Comparison of ENCODE assay signal across 13 mouse cellular contexts in genomic region chr3:145583522-145584200, GRCm38 (mm10). TPM values are rescaled to one million over a fixed set of nuclear protein-coding genes. Genes with fewer than 3 reads are reported as not detected.
DNase-seq lines count a peak whose midpoint lies in the region; ATAC-seq and TF ChIP-seq lines count a peak whose summit lies in the region.
"Had no signal": no experiment of that assay in that cellular context is flagged by ENCODE, and none has a peak within 500 bp of the region (broad histone marks: within the 10 kb centered on the region; RNA-seq: fewer than 3 reads in every experiment).

No protein-coding gene starts in this region.

- no peak for TF ChIP-seq POLR2A in heart, adult 2 months (IDR thresholded peaks at IDR 0.05; ENCODE audit: insufficient read depth, low read depth, low read length)

- H3K4me1 ChIP-seq in heart, adult 2 months (ENCODE audit: control insufficient read depth, insufficient read depth, low read length): no peaks in the 10 kb centered on the region
- no peaks in the 10 kb centered on the region for H3K4me1 ChIP-seq in heart, embryonic 11.5 days (ENCODE audit: control insufficient read depth, insufficient read depth, low read length)
- no peaks in the 10 kb centered on the region for H3K4me1 ChIP-seq in lung, embryonic 14.5 days (ENCODE audit: insufficient read depth)
- no peaks in the 10 kb centered on the region for H3K4me1 ChIP-seq in embryonic facial prominence, embryonic 14.5 days (ENCODE audit: control insufficient read depth, insufficient read depth, low read length)
- H3K4me1 ChIP-seq: heart, embryonic 15.5 days had no signal

- H3K4me3 ChIP-seq in heart, adult 2 months: no peak overlapping the region
- no peak overlapping the region for H3K4me3 ChIP-seq in heart, embryonic 11.5 days (ENCODE audit: low read depth, low read length)
- H3K4me3 ChIP-seq in lung, embryonic 14.5 days (ENCODE audit: low read depth, low read length): no peak overlapping the region
- no peak overlapping the region for H3K4me3 ChIP-seq in embryonic facial prominence, embryonic 14.5 days (ENCODE audit: low read depth, low read length)
- H3K4me3 ChIP-seq: heart, embryonic 15.5 days; liver, embryonic 13.5 days had no signal

- TF ChIP-seq CTCF in heart, adult 2 months (IDR thresholded peaks at IDR 0.05): peak; percentile 78
- TF ChIP-seq CTCF in lung, embryonic 14.5 days (IDR thresholded peaks at IDR 0.05; ENCODE audit: low read depth): peak; percentile 51

- no peaks in the 10 kb centered on the region for H3K36me3 ChIP-seq in heart, adult 2 months (ENCODE audit: control insufficient read depth, insufficient read depth, low read length)
- H3K36me3 ChIP-seq in heart, embryonic 11.5 days (ENCODE audit: control insufficient read depth, insufficient read depth, low read length): peaks cover 21% of the 10 kb centered on the region
- H3K36me3 ChIP-seq in lung, embryonic 14.5 days (ENCODE audit: insufficient read depth): peaks cover 65% of the 10 kb centered on the region
- H3K36me3 ChIP-seq in embryonic facial prominence, embryonic 14.5 days (ENCODE audit: control insufficient read depth, insufficient read depth, low read length): peaks cover 67% of the 10 kb centered on the region

- 29% methylated on average over 3 of the region's 3 CpGs for WGBS in heart, adult 2 months
- 67% methylated on average over 3 of the region's 3 CpGs for WGBS in heart, embryonic 11.5 days (ENCODE audit: insufficient replicate concordance)
- WGBS in lung, embryonic 14.5 days: 48% methylated on average over 3 of the region's 3 CpGs
- 49% methylated on average over 3 of the region's 3 CpGs for WGBS in embryonic facial prominence, embryonic 14.5 days

- no peaks in the 10 kb centered on the region for H3K27me3 ChIP-seq in heart, adult 2 months (ENCODE audit: control insufficient read depth, insufficient read depth, low read length)
- H3K27me3 ChIP-seq in heart, embryonic 11.5 days (ENCODE audit: control insufficient read depth, insufficient read depth, low read length): no peaks in the 10 kb centered on the region
- no peaks in the 10 kb centered on the region for H3K27me3 ChIP-seq in lung, embryonic 14.5 days (ENCODE audit: insufficient read depth, low read length)
- no peaks in the 10 kb centered on the region for H3K27me3 ChIP-seq in embryonic facial prominence, embryonic 14.5 days (replicated peaks; ENCODE audit: control insufficient read depth, insufficient read depth, low read length)
- H3K27me3 ChIP-seq: heart, embryonic 15.5 days; liver, embryonic 13.5 days had no signal

- no peak for DNase-seq in heart, adult 2 months
- peak; percentile 70 for DNase-seq in lung, embryonic 14.5 days
- DNase-seq in lung, postnatal 36 days: no peak
- DNase-seq in embryonic facial prominence, embryonic 14.5 days (ENCODE audit: low spot score): peak; percentile 53
- peak; percentile 8 for DNase-seq in naive thymus-derived CD4-positive, alpha-beta T cell, adult 2 months (ENCODE audit: low read depth)
- no peak for DNase-seq in layer of hippocampus, adult 11-12 months (ENCODE audit: low spot score)
- DNase-seq in spleen, adult 12 weeks (ENCODE audit: low spot score): no peak
- DNase-seq: adrenal gland, postnatal 36 days; cerebellum, postnatal 36 days; kidney, postnatal 14 days; liver, embryonic 13.5 days had no signal

- intact Hi-C loops in heart, adult 2 months (cut with DNase I): loop anchor here (2.0 to 5.0 kb wide), 4 partner anchors 65 to 321 kb away; partner anchors contain the start of gene Ccn1

- ATAC-seq in heart, embryonic 11.5 days (replicated peaks; ENCODE audit: insufficient number of reproducible peaks, low FRiP score, low TSS enrichment): no peak
- ATAC-seq in lung, embryonic 14.5 days (ENCODE audit: insufficient read depth): 0 out of 2 replicates have a peak, but pooled peaks have one; percentile 38
- no peak for ATAC-seq in embryonic facial prominence, embryonic 14.5 days (ENCODE audit: low read depth)

- H3K4me2 ChIP-seq in heart, embryonic 11.5 days: no peak overlapping the region
- H3K4me2 ChIP-seq in lung, embryonic 14.5 days: no peak overlapping the region
- H3K4me2 ChIP-seq in embryonic facial prominence, embryonic 14.5 days (ENCODE audit: low read depth, low read length): no peak overlapping the region
- H3K4me2 ChIP-seq: heart, embryonic 15.5 days; liver, embryonic 13.5 days had no signal

- H3K27ac ChIP-seq in heart, adult 2 months: no peak overlapping the region
- no peak overlapping the region for H3K27ac ChIP-seq in heart, embryonic 11.5 days (ENCODE audit: low read depth, low read length)
- H3K27ac ChIP-seq in lung, embryonic 14.5 days (ENCODE audit: low read depth): no peak overlapping the region
- H3K27ac ChIP-seq in embryonic facial prominence, embryonic 14.5 days (replicated peaks; ENCODE audit: low read depth, low read length): no peak overlapping the region
- H3K27ac ChIP-seq: heart, embryonic 15.5 days; liver, embryonic 13.5 days had no signal

- H3K9ac ChIP-seq in heart, adult 2 months (ENCODE audit: low read depth, low read length): no peak overlapping the region
- no peak overlapping the region for H3K9ac ChIP-seq in heart, embryonic 11.5 days (ENCODE audit: low read depth, low read length)
- H3K9ac ChIP-seq in lung, embryonic 14.5 days: no peak overlapping the region
- no peak overlapping the region for H3K9ac ChIP-seq in embryonic facial prominence, embryonic 14.5 days (ENCODE audit: low read depth, low read length)
- H3K9ac ChIP-seq: heart, embryonic 15.5 days; liver, embryonic 13.5 days had no signal

- TF ChIP-seq EP300 in heart, adult 2 months (IDR thresholded peaks at IDR 0.05; ENCODE audit: insufficient read depth, low read depth, low read length): no peak

- no peaks in the 10 kb centered on the region for H3K79me2 ChIP-seq in heart, adult 2 months (replicated peaks; ENCODE audit: control insufficient read depth, insufficient read depth, low read length)

- no peaks in the 10 kb centered on the region for H3K9me3 ChIP-seq in heart, embryonic 11.5 days (replicated peaks; ENCODE audit: control insufficient read depth, low read length)
- no peaks in the 10 kb centered on the region for H3K9me3 ChIP-seq in lung, embryonic 14.5 days (ENCODE audit: low read depth, low read length)
- H3K9me3 ChIP-seq in embryonic facial prominence, embryonic 14.5 days (ENCODE audit: control insufficient read depth, low read length): no peaks in the 10 kb centered on the region
- H3K9me3 ChIP-seq: heart, embryonic 15.5 days; liver, embryonic 13.5 days had no signal

RNA-seq across cellular contexts. Expression of gene Znhit6, which starts 7.7 kb away (rescaled TPM):
- total RNA-seq in heart, adult 2 months (2021): 10 to 100 TPM; 10.3 to 10.4 TPM
- polyA plus RNA-seq in heart, adult 2 months (2012; rRNA removed): 4.0 and 5.4 TPM in 2 replicates
- polyA plus RNA-seq in heart, embryonic 11.5 days (2014; fragmentation: Nextera tagmentation; extraction: Ambion mirVana): 22.6 and 26.0 TPM in 2 replicates
- 32.9 and 35.7 TPM in 2 replicates for polyA plus RNA-seq in lung, embryonic 14.5 days (2014; fragmentation: Nextera tagmentation; extraction: Ambion mirVana)
- 27.9 and 32.5 TPM in 2 replicates for polyA plus RNA-seq in embryonic facial prominence, embryonic 14.5 days (2014; fragmentation: Nextera tagmentation; extraction: Ambion mirVana)

Comparison
In these comparisons a context has a peak if more than half of its experiments do, and no peak if none do; other contexts are left out.
1. DNase-seq: peak in lung, embryonic 14.5 days (single experiment), embryonic facial prominence, embryonic 14.5 days (single experiment) and naive thymus-derived CD4-positive, alpha-beta T cell, adult 2 months (single experiment); none in heart, adult 2 months (0 of 2), lung, postnatal 36 days (single experiment), layer of hippocampus, adult 11-12 months (single experiment) and spleen, adult 12 weeks (single experiment).